Mouse (Mus musculus) heart, postnatal 0 days (tissue): ENCODE results near the gene Fry.

ENCODE experiments used
- CTCF ChIP-seq: IDR thresholded peaks from 2 replicates; pipeline ENCODE4 v1.5.1; 2016; ENCODE audit warnings: antibody characterized with exemption, control low read depth, low read depth
- EP300 ChIP-seq: IDR thresholded peaks from 2 replicates; pipeline ENCODE4 v1.6.1; 2016; ENCODE audit warnings: antibody characterized with exemption, low read depth

DNA sequence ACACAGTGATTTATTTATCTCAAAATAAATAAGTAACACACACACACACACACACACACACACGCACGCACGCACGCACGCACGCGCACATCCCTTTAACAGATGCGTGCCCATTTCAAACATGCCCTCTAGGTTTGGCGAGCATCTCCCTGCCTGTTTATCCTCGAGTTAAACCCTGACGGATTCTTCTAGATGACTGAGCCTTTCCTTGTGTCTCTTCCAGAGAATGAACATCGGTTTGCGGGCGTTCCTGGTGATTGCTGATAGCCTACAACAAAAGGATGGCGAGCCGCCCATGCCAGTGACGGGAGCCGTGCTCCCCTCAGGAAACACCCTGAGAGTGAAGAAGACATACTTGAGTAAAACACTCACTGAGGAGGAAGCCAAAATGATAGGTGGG lies 260.1 kb downstream of the Fry start:
- no peak for TF ChIP-seq CTCF
- no peak for TF ChIP-seq EP300
